Mouse (Mus musculus): Measurements from ENCODE around the gene Trp53tg5. TPM values are rescaled to one million over a fixed set of nuclear protein-coding genes. Genes with fewer than 3 reads are reported as not detected.

Gene Trp53tg5
- total RNA-seq (2012; rRNA removed) (not detected in 2 replicates), total RNA-seq (2014; rRNA removed) (not detected in 2 replicates), polyA plus RNA-seq (2012; ENCODE audit: insufficient read length, low read depth) (not detected in 2 replicates)

DNA sequence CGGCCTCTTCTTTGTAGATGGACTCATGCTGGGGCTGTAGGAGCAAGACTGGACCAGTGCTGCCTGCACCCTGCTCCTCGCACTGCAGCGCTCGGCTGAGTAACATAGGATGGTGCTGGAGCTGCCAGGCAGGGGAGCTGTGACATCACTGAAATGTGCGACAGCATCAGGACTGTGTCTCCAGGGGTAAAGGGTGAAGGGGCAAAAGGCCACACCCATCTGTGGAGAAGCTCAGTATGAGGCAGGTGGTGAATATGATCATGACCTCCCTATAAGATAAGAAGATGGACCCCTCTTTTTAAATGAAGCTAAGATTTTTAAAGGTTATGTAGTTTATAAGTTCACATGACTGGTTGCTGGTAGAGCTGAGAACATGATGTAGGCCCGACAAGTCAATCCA lies at the start of gene Trp53tg5:
Gene Trp53tg5 (minus strand): TSS at position 101 of the 400 bp plus-strand sequence.
- in situ Hi-C loops (cut with MboI; ENCODE audit: low pct_ligation_motif_present, low pct_unique_long_range_greater_than_20kb, low sequenced_read_pairs): no loop called here
- no peak within 1 kb of the TSS for H3K27ac ChIP-seq (ENCODE audit: insufficient read depth, low read depth)
- no peaks in the 10 kb centered on the region for H3K79me2 ChIP-seq (replicated peaks; ENCODE audit: control insufficient read depth, extremely low read depth, insufficient read depth, poor library complexity, severe bottlenecking)
- peaks cover 18 to 60% of the 10 kb centered on the region in 2 experiments for H3K36me3 ChIP-seq (replicated peaks in 1 of 2; ENCODE audit: control insufficient read depth in 1 of 2, insufficient read depth in 1 of 2, low read length in 1 of 2)
- dilution Hi-C loops (cut with MboI; ENCODE audit: extremely low pct_ligation_motif_present, extremely low pct_unique_long_range_greater_than_20kb, low sequenced_read_pairs): no loop called here
- peaks cover 0 to 10% of the 10 kb centered on the region in 2 experiments; a peak in 3 of 4 replicates for H3K4me1 ChIP-seq (ENCODE audit: control insufficient read depth in 1 of 2, insufficient read depth in 2 of 2)
- no peaks in the 10 kb centered on the region for H3K27me3 ChIP-seq (replicated peaks)
- no peak within 1 kb of the TSS for H3K9ac ChIP-seq (ENCODE audit: insufficient read depth, low read depth)
- DNase-seq (ENCODE audit: extremely low read depth): no peak
- H3K9me3 ChIP-seq (replicated peaks; ENCODE audit: low read length): no peaks in the 10 kb centered on the region
- TF ChIP-seq PAX5 (IDR thresholded peaks at IDR 0.05; ENCODE audit: low read length) (no peak), RCOR1 (conservative IDR thresholded peaks at IDR 0.05; ENCODE audit: low read depth, low read length) (no peak), TBP (conservative IDR thresholded peaks at IDR 0.05; ENCODE audit: low read depth, low read length) (no peak), CHD2 (IDR thresholded peaks at IDR 0.05; ENCODE audit: low read length) (no peak), EP300 (IDR thresholded peaks at IDR 0.05; ENCODE audit: low read length) (no peak), CTCF (conservative IDR thresholded peaks at IDR 0.05 in 1 of 2, IDR thresholded peaks at IDR 0.05 in 1 of 2; ENCODE audit: low read depth in 2 of 2, low read length in 2 of 2) (no peak), SMC3 (IDR thresholded peaks at IDR 0.05; ENCODE audit: low read depth, low read length) (no peak), E2F4 (IDR thresholded peaks at IDR 0.05; ENCODE audit: insufficient replicate concordance, low read depth, low read length) (no peak), POLR2AphosphoS2 (IDR thresholded peaks at IDR 0.05; ENCODE audit: low read depth, low read length) (no peak), MAX (IDR thresholded peaks at IDR 0.05; ENCODE audit: low read length) (no peak), MYC (IDR thresholded peaks at IDR 0.05; ENCODE audit: low read depth, low read length) (no peak), IRF4 (IDR thresholded peaks at IDR 0.05; ENCODE audit: low read depth, low read length) (no peak), USF2 (conservative IDR thresholded peaks at IDR 0.05; ENCODE audit: low read depth, low read length) (no peak), ZC3H11A (IDR thresholded peaks at IDR 0.05; ENCODE audit: low read depth, low read length) (no peak), UBTF (IDR thresholded peaks at IDR 0.05; ENCODE audit: low read depth, low read length) (no peak), CHD1 (IDR thresholded peaks at IDR 0.05; ENCODE audit: low read depth, low read length) (no peak), TCF12 (IDR thresholded peaks at IDR 0.05; ENCODE audit: low read depth, low read length) (no peak), MXI1 (IDR thresholded peaks at IDR 0.05; ENCODE audit: low read depth, low read length) (no peak), HCFC1 (IDR thresholded peaks at IDR 0.05; ENCODE audit: low read depth, low read length) (no peak), JUND (conservative IDR thresholded peaks at IDR 0.05; ENCODE audit: low read depth, low read length) (no peak)
- H3K4me3 ChIP-seq (replicated peaks in 1 of 3; ENCODE audit: low read depth in 2 of 3, low read length in 2 of 3, poor library complexity in 1 of 3): no peak within 1 kb of the TSS
- no peak within 1 kb of the TSS for H3K4me2 ChIP-seq (ENCODE audit: insufficient read depth, low read depth, poor library complexity, severe bottlenecking)

DNA sequence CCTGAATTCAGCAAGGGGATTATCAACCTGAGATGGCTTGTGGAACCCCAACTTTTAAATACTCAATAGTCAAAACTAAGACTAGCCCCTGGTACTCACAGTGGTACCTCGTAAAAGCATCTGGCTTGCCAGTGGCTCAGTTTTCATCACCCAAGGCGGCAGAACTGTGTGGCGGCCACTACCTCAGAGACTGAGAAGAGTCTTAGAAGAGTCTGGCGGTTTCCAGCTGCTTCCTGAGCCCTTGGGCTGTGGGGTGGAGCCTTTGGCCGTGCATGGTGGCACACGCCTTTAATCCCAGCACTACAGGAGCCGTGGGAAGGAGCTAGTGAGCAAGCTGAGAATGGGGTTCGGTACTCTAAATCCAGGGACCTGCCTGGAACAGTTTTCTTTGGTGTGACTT lies 48.8 kb upstream of the Trp53tg5 start:
- DNase-seq (ENCODE audit: extremely low read depth): peak; percentile 69
- peaks cover 30% of the 10 kb centered on the region for H3K9me3 ChIP-seq (replicated peaks; ENCODE audit: low read length)
- peak overlapping the region; percentile 64 for H3K4me2 ChIP-seq (ENCODE audit: insufficient read depth, low read depth, poor library complexity, severe bottlenecking)
- H3K36me3 ChIP-seq (replicated peaks in 1 of 2; ENCODE audit: control insufficient read depth in 1 of 2, insufficient read depth in 1 of 2, low read length in 1 of 2): no peaks in the 10 kb centered on the region
- TF ChIP-seq BHLHE40 (IDR thresholded peaks at IDR 0.05; ENCODE audit: low read depth, low read length) (no peak), TCF12 (IDR thresholded peaks at IDR 0.05; ENCODE audit: low read depth, low read length) (no peak), SIN3A (IDR thresholded peaks at IDR 0.05; ENCODE audit: low read length) (no peak; the same call in 1 of the 2 replicates), MAZ (IDR thresholded peaks at IDR 0.05; ENCODE audit: low read depth, low read length) (no peak), TBP (conservative IDR thresholded peaks at IDR 0.05; ENCODE audit: low read depth, low read length) (no peak), MEF2A (IDR thresholded peaks at IDR 0.05; ENCODE audit: borderline replicate concordance, low read depth, low read length) (no peak), MXI1 (IDR thresholded peaks at IDR 0.05; ENCODE audit: low read depth, low read length) (0 out of 2 replicates have a peak, but pooled peaks have one; percentile 16), CHD1 (IDR thresholded peaks at IDR 0.05; ENCODE audit: low read depth, low read length) (0 out of 2 replicates have a peak, but pooled peaks have one; percentile 19), CHD2 (IDR thresholded peaks at IDR 0.05; ENCODE audit: low read length) (no peak), JUND (conservative IDR thresholded peaks at IDR 0.05; ENCODE audit: low read depth, low read length) (no peak), EP300 (IDR thresholded peaks at IDR 0.05; ENCODE audit: low read length) (no peak), MYC (IDR thresholded peaks at IDR 0.05; ENCODE audit: low read depth, low read length) (no peak)
- peak overlapping the region in 1 of 3 experiments; percentile 8 for H3K4me3 ChIP-seq (replicated peaks in 1 of 3; ENCODE audit: low read depth in 2 of 3, low read length in 2 of 3, poor library complexity in 1 of 3)
- H3K9ac ChIP-seq (ENCODE audit: insufficient read depth, low read depth): peak overlapping the region; percentile 27; the same call in 1 of the 2 replicates
- in situ Hi-C loops (cut with MboI; ENCODE audit: low pct_ligation_motif_present, low pct_unique_long_range_greater_than_20kb, low sequenced_read_pairs): no loop called here
- peak overlapping the region; percentile 71 for H3K27ac ChIP-seq (ENCODE audit: insufficient read depth, low read depth)
- H3K79me2 ChIP-seq (replicated peaks; ENCODE audit: control insufficient read depth, extremely low read depth, insufficient read depth, poor library complexity, severe bottlenecking): no peaks in the 10 kb centered on the region
- peaks cover 2 to 25% of the 10 kb centered on the region in 2 experiments for H3K4me1 ChIP-seq (ENCODE audit: control insufficient read depth in 1 of 2, insufficient read depth in 2 of 2)
- peaks cover 13% of the 10 kb centered on the region for H3K27me3 ChIP-seq (replicated peaks)
- dilution Hi-C loops (cut with MboI; ENCODE audit: extremely low pct_ligation_motif_present, extremely low pct_unique_long_range_greater_than_20kb, low sequenced_read_pairs): no loop called here

Measured in CH12.LX (cell line).